Mouse (Mus musculus) adipocyte (in vitro differentiated cells): ENCODE measurements around the gene Tmed9.
"Not testable (repeated sequence)": the region's sequence is repeated elsewhere in the genome, so short reads cannot be mapped to it uniquely, and the experiment has no call there.

Experiments used
- DNase-seq: peaks from one replicate; pipeline ENCODE4 v3.0.0-alpha.2; 2016; ENCODE audit warnings: low spot score

Tmed9 gene

GRCm38 (mm10) chr13:55567949-55568348 lies 5.6 kb upstream of the Tmed9 start:
- DNase-seq: no peak

GRCm38 (mm10) chr13:55568524-55568923 lies 5.0 kb upstream of the Tmed9 start:
- not testable (repeated sequence) for DNase-seq

GRCm38 (mm10) chr13:55569726-55570285 lies 3.7 kb upstream of the Tmed9 start:
- no peak for DNase-seq

GRCm38 (mm10) chr13:55570286-55570973 lies 3.1 kb upstream of the Tmed9 start:
- peak; percentile 24 for DNase-seq

GRCm38 (mm10) chr13:55571027-55571751 lies 2.3 kb upstream of the Tmed9 start, which contains the start of gene Fam193b:
Gene Fam193b, minus strand, starts transcription at chr13:55571120.
- DNase-seq: peak; percentile 89

- DNase-seq: no peak
Observed at GRCm38 (mm10) chr13:55571977-55572376, 1.6 kb upstream of the Tmed9 start.

GRCm38 (mm10) chr13:55574321-55574720 lies 789 bp downstream of the Tmed9 start:
- no peak for DNase-seq

GRCm38 (mm10) chr13:55575932-55576331 lies 2.4 kb downstream of the Tmed9 start:
- DNase-seq: no peak

- DNase-seq: not testable (repeated sequence)
Observed at GRCm38 (mm10) chr13:55576872-55577271, 3.3 kb downstream of the Tmed9 start.

- DNase-seq: no peak
Observed at GRCm38 (mm10) chr13:55578086-55578485, 4.6 kb downstream of the Tmed9 start.

GRCm38 (mm10) chr13:55591961-55592490 lies 18.5 kb downstream of the Tmed9 start:
- no peak for DNase-seq

- DNase-seq: peak; percentile 90
Observed at GRCm38 (mm10) chr13:55592512-55593253, 19.2 kb downstream of the Tmed9 start.

- DNase-seq: no peak
Observed at GRCm38 (mm10) chr13:55593254-55593747, 19.8 kb downstream of the Tmed9 start.

GRCm38 (mm10) chr13:55595375-55595774 lies 21.8 kb downstream of the Tmed9 start:
- DNase-seq: no peak

- DNase-seq: no peak
Observed at GRCm38 (mm10) chr13:55596802-55597201, 23.3 kb downstream of the Tmed9 start.

- peak; percentile 77 for DNase-seq
Observed at GRCm38 (mm10) chr13:55599566-55600540, 26.3 kb downstream of the Tmed9 start, which contains the start of gene B4galt7. Gene B4galt7, plus strand, starts transcription at chr13:55599896.

- DNase-seq: peak; percentile 24
Observed at GRCm38 (mm10) chr13:55600657-55601056, 27.1 kb downstream of the Tmed9 start.

- DNase-seq: peak; percentile 77
Observed at GRCm38 (mm10) chr13:55601611-55602010, 28.1 kb downstream of the Tmed9 start.

GRCm38 (mm10) chr13:55604606-55605005 lies 31.1 kb downstream of the Tmed9 start:
- DNase-seq: no peak

- no peak for DNase-seq
Observed at GRCm38 (mm10) chr13:55606899-55607623, 33.5 kb downstream of the Tmed9 start.
